Mouse (Mus musculus) kidney, postnatal 36 days (tissue): ENCODE data around the gene Erc2.
A peak's percentile ranks its signal among the peaks of the same experiment; 100 is the strongest.

Experiments
- DNase-seq, 2 experiments: peaks; one replicate each; pipeline ENCODE4 v3.0.0; 2021 to 2022; ENCODE audit warnings: mixed read lengths in 2 of 2

Erc2 gene

GRCm38 (mm10) chr14:28398915-28399314 is 776.7 kb downstream of the Erc2 start:
- DNase-seq, result peak; percentile 22 to 27

DNA sequence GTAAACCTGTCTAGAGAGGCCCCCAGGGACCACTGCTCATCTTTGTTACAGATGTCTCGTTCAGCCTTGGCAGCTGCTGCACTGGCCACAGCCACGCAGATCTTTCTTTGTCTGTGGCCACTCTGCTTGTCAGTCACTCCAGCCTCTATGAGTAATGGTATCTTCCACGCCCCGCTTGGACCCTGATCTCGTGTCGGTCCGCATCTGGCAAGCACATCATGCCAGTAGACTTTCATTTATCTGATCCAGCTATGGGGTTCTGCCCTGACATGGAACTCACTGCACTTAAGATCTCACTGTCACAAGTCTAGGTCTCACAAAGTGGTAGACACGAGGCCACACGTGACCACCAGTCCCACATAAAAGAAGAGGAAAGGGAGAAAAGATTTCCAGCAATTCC is 777.7 kb downstream of the Erc2 start:
- no peak for DNase-seq

- no peak for DNase-seq
Measured at GRCm38 (mm10) chr14:28405277-28405840, 783.1 kb downstream of the Erc2 start.

GRCm38 (mm10) chr14:28409390-28409789 is 787.2 kb downstream of the Erc2 start:
- DNase-seq, result no peak

GRCm38 (mm10) chr14:28409796-28410347 is 787.6 kb downstream of the Erc2 start:
- no peak for DNase-seq

GRCm38 (mm10) chr14:28410789-28411225 is 788.6 kb downstream of the Erc2 start:
- DNase-seq, result no peak

DNA sequence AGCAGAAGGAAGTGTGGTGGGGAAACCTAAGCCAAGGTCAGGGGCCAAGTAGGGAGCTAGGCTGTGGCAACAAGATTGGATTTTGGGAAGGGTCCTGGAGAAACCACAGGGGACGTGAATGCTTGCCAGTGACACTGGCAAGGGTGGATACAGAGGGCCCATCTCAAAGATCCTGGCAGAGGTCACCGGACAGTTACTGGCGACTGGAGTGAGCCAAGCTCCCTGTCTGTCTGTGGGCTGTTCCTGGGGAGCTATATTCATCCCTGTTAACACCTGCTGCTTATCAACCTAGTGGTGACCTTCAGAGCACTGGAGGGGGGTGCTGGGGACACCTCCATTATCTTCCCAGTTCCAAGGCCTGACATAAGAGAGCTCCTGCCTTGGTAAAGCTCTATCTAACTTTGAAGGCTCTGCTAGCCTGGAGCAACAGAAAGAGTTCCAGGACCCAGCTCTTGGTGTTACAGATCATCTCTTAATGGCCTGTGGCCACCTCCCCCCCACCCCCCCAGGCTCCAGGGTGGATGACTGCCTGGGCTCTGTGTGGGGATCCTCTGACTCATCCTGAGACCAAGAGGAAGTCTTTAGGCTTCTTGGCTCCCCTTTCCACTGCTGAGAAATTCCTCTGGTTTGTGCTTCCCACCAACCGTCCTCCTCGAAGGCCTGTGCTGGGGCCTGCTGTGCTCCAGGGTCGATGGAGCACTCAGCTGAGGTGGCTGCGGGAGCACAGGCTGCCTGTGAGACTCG is 790.2 kb downstream of the Erc2 start:
- no peak for DNase-seq

GRCm38 (mm10) chr14:28413516-28413915 is 791.3 kb downstream of the Erc2 start:
- DNase-seq, result no peak

GRCm38 (mm10) chr14:28417019-28417418 is 794.8 kb downstream of the Erc2 start:
- peak in 1 of 2 experiments; percentile 27 for DNase-seq

DNA sequence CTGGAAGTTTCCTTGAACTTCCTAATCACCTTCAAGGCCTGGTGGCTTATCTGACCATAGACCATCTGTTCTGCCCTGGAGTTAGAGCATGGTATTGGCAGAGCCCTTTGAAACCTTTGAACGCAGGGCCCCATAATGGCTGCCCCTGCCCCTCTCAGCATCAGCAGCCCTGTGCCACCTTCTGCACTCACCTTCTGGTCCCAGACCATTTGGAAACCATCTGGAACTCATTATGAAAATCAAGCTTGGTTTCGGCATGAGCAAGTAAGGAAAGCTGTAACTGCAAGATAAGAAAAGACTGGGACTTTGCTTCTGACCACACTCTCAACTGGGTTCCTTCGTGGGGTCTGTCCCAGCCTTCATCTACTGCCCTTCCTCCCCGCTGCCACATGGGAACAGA is 796.3 kb downstream of the Erc2 start:
- no peak for DNase-seq

- no peak for DNase-seq
Measured at GRCm38 (mm10) chr14:28419188-28419587, 797.0 kb downstream of the Erc2 start.

- no peak for DNase-seq
Measured at GRCm38 (mm10) chr14:28420596-28420995, 798.4 kb downstream of the Erc2 start.

- no peak for DNase-seq
Measured at GRCm38 (mm10) chr14:28426610-28427009, 804.4 kb downstream of the Erc2 start.

- no peak for DNase-seq
Measured at GRCm38 (mm10) chr14:28431703-28432309, 809.6 kb downstream of the Erc2 start.

GRCm38 (mm10) chr14:28434996-28435395 is 812.8 kb downstream of the Erc2 start:
- DNase-seq, result no peak

DNA sequence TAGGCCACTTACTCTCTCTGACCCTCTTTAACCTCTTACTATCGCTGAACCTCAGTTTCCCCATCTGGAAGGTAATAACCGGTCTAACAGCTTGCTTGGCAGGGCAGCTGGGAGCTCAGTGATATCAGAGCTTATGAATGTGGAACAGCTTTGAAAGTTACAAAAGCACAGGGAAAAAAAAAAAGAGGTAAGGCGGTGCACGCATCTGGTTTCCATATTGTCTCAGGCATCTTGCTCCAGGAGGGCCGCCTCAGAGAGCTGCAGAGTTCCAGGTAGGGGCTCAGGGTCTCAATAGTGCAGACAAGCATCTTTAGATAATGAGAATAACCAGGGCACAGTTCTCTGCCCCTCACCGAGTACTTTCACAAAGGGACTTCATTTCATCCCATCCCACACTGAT is 816.9 kb downstream of the Erc2 start:
- no peak for DNase-seq

GRCm38 (mm10) chr14:28441240-28441967 is 819.2 kb downstream of the Erc2 start:
- DNase-seq, result peak in 1 of 2 experiments; percentile 7

DNA sequence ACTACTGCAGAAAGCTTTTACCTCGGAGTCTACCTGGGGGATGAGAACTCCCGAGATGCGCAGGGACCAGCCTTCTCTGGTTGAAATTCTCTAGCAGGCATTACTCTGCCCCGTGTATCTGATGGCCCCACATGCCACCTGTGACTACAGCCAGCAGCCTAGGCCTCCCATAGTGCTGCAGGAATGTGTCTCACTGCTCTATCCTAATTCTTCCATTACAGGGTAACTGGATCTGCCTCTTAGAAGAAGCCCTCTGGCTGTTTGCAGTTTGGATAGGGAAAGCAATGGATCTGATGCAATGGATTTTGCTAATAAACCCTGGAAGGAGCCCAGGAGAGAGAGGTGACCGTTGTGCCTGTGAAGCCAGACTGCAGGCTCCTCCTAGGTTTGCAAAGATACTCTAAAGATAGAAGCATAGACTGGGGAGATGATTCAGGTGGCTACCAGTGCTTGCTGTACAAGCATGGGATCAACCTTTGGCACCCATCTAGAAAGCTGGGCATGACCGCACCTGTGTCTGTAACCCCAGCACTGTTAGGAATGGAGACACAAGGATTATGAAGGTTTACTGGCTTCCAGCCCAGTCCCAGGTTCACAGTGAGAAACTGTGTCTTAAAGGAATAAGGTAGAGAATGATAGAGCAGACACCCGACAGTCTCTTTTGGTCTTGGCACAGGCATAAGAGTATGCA is 821.2 kb downstream of the Erc2 start:
- peak; percentile 36 to 40 for DNase-seq

DNA sequence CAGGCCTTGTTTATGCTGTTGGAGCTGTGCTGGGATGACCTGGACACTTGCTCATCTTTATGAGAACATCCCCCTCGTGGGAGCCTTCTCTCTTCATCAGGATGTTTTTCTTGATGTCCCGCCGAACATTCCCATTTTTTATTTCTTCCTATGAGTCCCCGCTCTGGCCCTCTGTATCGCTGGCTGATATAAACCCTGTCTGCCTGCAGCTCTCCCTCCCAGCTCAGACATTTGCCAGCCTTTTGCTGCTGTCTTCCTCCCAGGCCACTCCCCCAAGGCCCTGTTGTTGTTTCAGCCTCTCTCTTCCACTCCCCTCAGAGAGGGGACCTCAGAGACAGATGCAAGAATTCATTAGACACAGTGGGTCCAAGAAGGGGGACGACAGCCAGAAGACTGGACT is 823.5 kb downstream of the Erc2 start:
- DNase-seq, result no peak

DNA sequence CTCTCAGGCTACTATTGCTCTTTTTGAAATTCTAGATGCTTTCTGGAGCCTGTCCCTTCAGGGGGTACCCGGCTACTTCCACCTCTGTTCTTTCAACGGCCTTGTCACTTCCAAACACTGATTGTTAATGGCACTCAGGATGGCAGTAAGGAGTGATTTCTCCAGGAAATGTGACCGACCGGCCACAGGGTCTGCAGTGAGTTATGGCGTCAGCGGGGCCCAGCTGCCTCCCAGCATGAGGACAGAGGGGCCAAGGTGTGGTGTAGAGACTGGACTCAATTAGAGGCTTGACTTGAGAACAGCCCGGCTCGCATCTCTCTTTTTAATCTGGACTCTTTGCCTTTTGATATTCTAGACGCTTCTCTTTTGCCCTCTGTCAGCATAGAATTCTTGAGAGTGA is 829.5 kb downstream of the Erc2 start:
- no peak for DNase-seq

DNA sequence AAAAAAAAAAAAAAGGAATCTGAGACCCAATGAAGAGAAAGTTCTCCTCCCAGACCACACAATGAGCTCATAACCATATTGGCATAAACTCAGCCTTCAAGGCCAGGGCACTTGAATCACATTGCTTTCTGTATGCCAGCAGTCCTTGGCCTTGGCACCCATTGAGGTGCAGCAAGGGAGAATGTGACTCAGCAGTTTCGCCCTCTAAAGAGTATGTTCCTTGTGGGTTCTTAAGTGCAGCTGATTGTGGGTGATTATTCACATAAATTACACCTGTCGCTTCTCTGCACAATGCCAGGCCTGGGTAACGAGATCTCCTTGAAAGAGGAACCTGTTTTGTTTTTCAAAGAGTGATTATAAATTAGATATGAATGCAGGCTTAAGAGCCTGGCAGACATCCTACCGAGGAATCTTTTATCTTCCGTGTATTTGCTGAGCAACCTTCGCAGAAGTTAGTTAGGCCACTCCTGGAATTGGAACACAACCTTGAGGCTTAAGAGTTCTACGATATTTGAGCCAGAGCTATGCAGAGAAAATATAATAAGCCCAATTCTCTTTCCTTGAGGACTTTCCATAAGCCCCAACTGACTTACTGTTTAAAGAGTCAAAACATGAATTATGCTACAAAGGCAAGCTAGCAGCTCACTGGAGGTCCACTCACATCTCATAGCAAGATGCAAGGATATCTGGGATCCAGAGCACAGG is 834.3 kb downstream of the Erc2 start:
- peak; percentile 44 to 49 for DNase-seq

- DNase-seq, result no peak
Measured at GRCm38 (mm10) chr14:28457428-28457827, 835.2 kb downstream of the Erc2 start.
